Mouse (Mus musculus) limb, embryonic 14.5 days (tissue): ENCODE data around the gene Flot1. TPM values are rescaled to one million over a fixed set of nuclear protein-coding genes. Genes with fewer than 3 reads are reported as not detected.

Experiments
- ATAC-seq: fragments of 200-750 bp; cut with Nextera tagmentation; 2 replicates; pipeline ENCODE4 v1.8.0; 2017; ENCODE audit warnings: low read depth, moderate number of reproducible peaks, moderate TSS enrichment; ENCODE audit not compliant: low FRiP score
- DNase-seq: peaks from one replicate; pipeline ENCODE4 v3.0.0-alpha.2; 2015; ENCODE audit warnings: low spot score
- H3K27ac ChIP-seq: fragments of 300-500 bp; sonication (generic); replicated peaks from 2 replicates; pipeline ENCODE4 v1.5.1; 2014; ENCODE audit warnings: low read depth, mild to moderate bottlenecking, low read length, moderate library complexity, mixed read lengths
- H3K27me3 ChIP-seq: fragments of 300-500 bp; sonication (generic); 2 replicates; pipeline ENCODE4 v1.6.1; 2014; ENCODE audit warnings: low read length, mixed read lengths; ENCODE audit not compliant: control insufficient read depth, insufficient read depth
- H3K36me3 ChIP-seq: fragments of 300-500 bp; sonication (generic); 2 replicates; pipeline ENCODE4 v1.6.1; 2014; ENCODE audit warnings: mild to moderate bottlenecking, low read length, moderate library complexity, mixed read lengths; ENCODE audit not compliant: control insufficient read depth, insufficient read depth
- H3K4me1 ChIP-seq: fragments of 300-500 bp; sonication (generic); 2 replicates; pipeline ENCODE4 v1.6.1; 2014; ENCODE audit warnings: antibody characterized with exemption, low read length, mixed read lengths; ENCODE audit not compliant: control insufficient read depth, insufficient read depth
- H3K4me2 ChIP-seq: fragments of 300-500 bp; sonication (generic); replicated peaks from 2 replicates; pipeline ENCODE4 v1.6.1; 2014; ENCODE audit warnings: low read depth, mild to moderate bottlenecking, low read length, moderate library complexity; ENCODE audit not compliant: severe bottlenecking
- H3K4me3 ChIP-seq: fragments of 300-500 bp; sonication (generic); replicated peaks from 2 replicates; pipeline ENCODE4 v1.5.1; 2014; ENCODE audit warnings: low read length
- H3K9ac ChIP-seq: fragments of 300-500 bp; sonication (generic); 2 replicates; pipeline ENCODE4 v1.6.1; 2014; ENCODE audit warnings: mild to moderate bottlenecking, low read depth, low read length, moderate library complexity; ENCODE audit not compliant: severe bottlenecking
- H3K9me3 ChIP-seq: fragments of 300-500 bp; sonication (generic); 2 replicates; pipeline ENCODE4 v1.6.1; 2016; ENCODE audit warnings: low read length; ENCODE audit not compliant: control insufficient read depth
- POLR2A ChIP-seq: fragments of 200-500 bp; IDR thresholded peaks from 2 replicates; pipeline ENCODE4 v1.8.0; 2012; ENCODE audit warnings: inconsistent platforms, mild to moderate bottlenecking, moderate library complexity, borderline replicate concordance; ENCODE audit not compliant: insufficient read depth, insufficient read length; ENCODE audit errors: extremely low read depth
- WGBS: fragments of 180-500 bp; shearing (Covaris S2); extraction: QIAGEN DNeasy Blood & Tissue Kit; methylation state at CpG from one replicate; pipeline ENCODE4 v1.1.7; 2014; 5-methylcytosine and 5-hydroxymethylcytosine counted together
- polyA plus RNA-seq, 2 experiments: library from polyadenylated mRNA; depleted of rRNA in 1 of 2; stranded (reverse) in 1 of 2; unstranded in 1 of 2; fragments of >200 nt; fragmentation: Nextera tagmentation in 1 of 2; extraction: Ambion mirVana in 1 of 2; gene quantifications; 2 replicates each; pipeline versions ENCODE4 v1.2.1 to v1.2.3; 2012 to 2014

Flot1 gene
- polyA plus RNA-seq, 2 experiments = 47.2 to 66.3 TPM

DNA sequence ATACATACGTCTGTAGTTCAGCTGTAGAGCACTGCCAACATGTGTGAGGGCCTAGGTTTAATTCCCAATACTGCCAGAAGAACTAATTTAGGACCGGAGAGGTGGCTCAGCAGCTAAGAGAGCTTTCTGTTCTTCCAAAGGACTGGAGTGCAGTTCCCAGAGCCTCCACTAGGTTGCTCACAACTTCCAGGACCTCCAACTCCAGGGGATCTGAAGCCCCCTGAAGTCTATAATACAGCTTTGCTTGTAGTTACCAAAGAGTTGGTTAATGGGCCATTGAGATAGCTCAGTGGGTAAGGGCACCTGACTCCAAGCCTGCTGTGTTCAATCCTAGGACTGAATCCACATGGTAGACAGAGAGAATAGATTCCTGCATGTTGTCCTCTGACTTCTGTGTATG, 40.6 kb upstream of the Flot1 start:
- TF ChIP-seq POLR2A = no peak
- Histone ChIP-seq H3K9me3 (no peaks in the 10 kb centered on the region), H3K4me3 (no peak overlapping the region), H3K36me3 (no peaks in the 10 kb centered on the region), H3K27me3 (no peaks in the 10 kb centered on the region), H3K27ac (no peak overlapping the region), H3K4me2 (no peak overlapping the region), H3K4me1 (no peaks in the 10 kb centered on the region), H3K9ac (no peak overlapping the region)
- 70% methylated on average over 2 of the region's 2 CpGs for WGBS
- no peak for ATAC-seq
- no peak for DNase-seq

- no peak overlapping the region for H3K4me2 ChIP-seq
- WGBS = 77% methylated on average over 5 of the region's 5 CpGs
- H3K4me3 ChIP-seq = no peak overlapping the region
- DNase-seq (no peak), ATAC-seq (no peak)
- no peaks in the 10 kb centered on the region for H3K36me3 ChIP-seq
- H3K9ac ChIP-seq = no peak overlapping the region
- no peak for TF ChIP-seq POLR2A
- H3K4me1 ChIP-seq = no peaks in the 10 kb centered on the region
- H3K27ac ChIP-seq = no peak overlapping the region
- no peaks in the 10 kb centered on the region for H3K27me3 ChIP-seq
- H3K9me3 ChIP-seq = no peaks in the 10 kb centered on the region
Observed at GRCm38 (mm10) chr17:35782924-35783323, 40.1 kb upstream of the Flot1 start.

- H3K27me3 ChIP-seq = no peaks in the 10 kb centered on the region
- no peak overlapping the region for H3K4me2 ChIP-seq
- no peak overlapping the region for H3K27ac ChIP-seq
- no peaks in the 10 kb centered on the region for H3K9me3 ChIP-seq
- no peaks in the 10 kb centered on the region for H3K4me1 ChIP-seq
- H3K9ac ChIP-seq = no peak overlapping the region
- H3K36me3 ChIP-seq = no peaks in the 10 kb centered on the region
- no peak for TF ChIP-seq POLR2A
- WGBS = 83% methylated on average over 6 of the region's 6 CpGs
- ATAC-seq (no peak), DNase-seq (no peak)
- H3K4me3 ChIP-seq = no peak overlapping the region
Observed at GRCm38 (mm10) chr17:35783944-35784343, 39.1 kb upstream of the Flot1 start.

DNA sequence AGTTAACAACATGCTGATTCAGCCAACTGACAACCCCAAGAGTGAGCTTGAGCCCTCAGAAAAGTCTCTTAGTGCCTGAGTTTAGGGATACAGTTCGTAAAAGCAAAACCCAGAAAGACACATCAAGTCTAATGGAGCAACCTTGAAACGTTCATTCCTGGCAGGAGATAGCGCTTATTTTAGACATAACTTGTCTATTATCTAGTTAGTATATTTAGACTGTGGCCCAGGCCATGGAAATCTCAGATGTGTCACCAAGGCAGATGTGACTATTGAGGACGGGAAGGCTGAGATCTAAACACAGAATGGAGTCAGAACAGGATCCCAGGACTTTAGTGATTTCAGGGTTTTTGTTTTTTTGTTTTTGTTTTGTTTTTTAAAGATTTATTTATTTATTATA, 37.9 kb upstream of the Flot1 start:
- no peak overlapping the region for H3K4me2 ChIP-seq
- no peak for TF ChIP-seq POLR2A
- WGBS = 82% methylated on average over 4 of the region's 4 CpGs

GRCm38 (mm10) chr17:35787493-35787892, 35.5 kb upstream of the Flot1 start:
- no peak overlapping the region for H3K4me2 ChIP-seq
- DNase-seq (no peak), ATAC-seq (no peak)
- no peaks in the 10 kb centered on the region for H3K9me3 ChIP-seq
- no peak overlapping the region for H3K27ac ChIP-seq
- no peak for TF ChIP-seq POLR2A
- no peak overlapping the region for H3K4me3 ChIP-seq
- H3K27me3 ChIP-seq = no peaks in the 10 kb centered on the region
- no peaks in the 10 kb centered on the region for H3K4me1 ChIP-seq
- no peaks in the 10 kb centered on the region for H3K36me3 ChIP-seq
- H3K9ac ChIP-seq = no peak overlapping the region

More for the DNA sequence above, 37.9 kb upstream of the Flot1 start:
- DNase-seq (no peak), ATAC-seq (no peak)
- no peak overlapping the region for H3K4me3 ChIP-seq
- no peak overlapping the region for H3K9ac ChIP-seq
- H3K27ac ChIP-seq = no peak overlapping the region
- H3K36me3 ChIP-seq = no peaks in the 10 kb centered on the region
- H3K9me3 ChIP-seq = no peaks in the 10 kb centered on the region
- H3K4me1 ChIP-seq = no peaks in the 10 kb centered on the region
- H3K27me3 ChIP-seq = no peaks in the 10 kb centered on the region

GRCm38 (mm10) chr17:35788025-35788424, 35.0 kb upstream of the Flot1 start:
- Histone ChIP-seq H3K27ac (no peak overlapping the region), H3K36me3 (no peaks in the 10 kb centered on the region), H3K9me3 (no peaks in the 10 kb centered on the region), H3K4me2 (no peak overlapping the region), H3K9ac (no peak overlapping the region), H3K27me3 (no peaks in the 10 kb centered on the region), H3K4me3 (no peak overlapping the region), H3K4me1 (no peaks in the 10 kb centered on the region)
- no peak for DNase-seq
- 79% methylated on average over 3 of the region's 3 CpGs for WGBS
- no peak for TF ChIP-seq POLR2A
- ATAC-seq = no peak
